Mouse (Mus musculus): ENCODE results near the gene Pip4k2a. TPM values are rescaled to one million over a fixed set of nuclear protein-coding genes. Genes with fewer than 3 reads are reported as not detected.

The Pip4k2a gene
- polyA plus RNA-seq, 1 experiment: 8.7 TPM

DNA sequence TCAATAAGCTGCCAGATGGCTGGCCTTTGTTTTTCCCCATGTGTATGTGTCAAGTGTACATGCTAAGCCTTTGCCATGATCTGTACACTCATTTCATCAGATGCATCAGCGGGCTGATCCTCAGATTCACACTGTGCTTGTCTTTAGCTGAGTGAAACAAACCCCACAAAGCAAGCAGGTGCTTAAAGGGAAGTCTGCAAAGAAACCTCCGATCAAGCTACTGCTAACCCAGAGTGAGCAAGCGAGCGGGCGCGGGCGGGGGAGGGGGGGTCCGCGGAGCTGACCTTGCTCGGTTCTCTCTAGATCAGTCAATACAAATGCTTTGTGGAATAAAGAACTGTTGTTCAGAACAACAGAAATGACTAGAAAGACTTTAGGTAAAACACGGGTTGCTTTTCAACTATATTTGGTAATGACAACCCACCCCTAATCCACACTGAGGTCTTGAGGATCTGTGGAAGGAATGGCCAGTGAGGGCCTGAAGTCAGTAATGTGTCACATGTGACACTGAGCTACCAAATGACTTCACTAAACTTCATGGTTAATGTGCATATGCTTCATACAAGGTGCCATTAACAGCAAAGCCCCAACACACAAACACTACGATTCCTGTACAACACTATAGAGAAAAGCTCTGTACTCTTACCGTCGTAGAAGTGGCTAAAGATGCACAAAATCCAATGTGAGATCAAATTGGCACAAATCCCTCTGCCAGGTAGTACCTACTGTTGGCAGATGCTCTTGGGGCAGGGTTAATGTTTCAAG lies 81.1 kb downstream of the Pip4k2a start:
- no peaks in the 10 kb centered on the region for H3K27me3 ChIP-seq (ENCODE audit: control insufficient read depth, insufficient read depth, insufficient read length)
- no peak for TF ChIP-seq MYOD1 (IDR thresholded peaks at IDR 0.05; ENCODE audit: control insufficient read depth, insufficient read length, low read depth)
- TF ChIP-seq MYOG (IDR thresholded peaks at IDR 0.05; ENCODE audit: control insufficient read depth, extremely low read depth, insufficient read length): no peak
- no peak for TF ChIP-seq MAX (IDR thresholded peaks at IDR 0.05)
- TF ChIP-seq USF1 (IDR thresholded peaks at IDR 0.05; ENCODE audit: low read depth): no peak
- TF ChIP-seq CEBPB (IDR thresholded peaks at IDR 0.05; ENCODE audit: low read depth): no peak
- no peak overlapping the region for H3K4me3 ChIP-seq (ENCODE audit: insufficient read depth, poor library complexity, severe bottlenecking)
- peaks cover 5% of the 10 kb centered on the region for H3K79me3 ChIP-seq (ENCODE audit: low read depth)
- H3ac ChIP-seq (ENCODE audit: control insufficient read depth, insufficient read length, low read depth): no peak overlapping the region
- no peaks in the 10 kb centered on the region for H3K36me3 ChIP-seq (ENCODE audit: control insufficient read depth, insufficient read depth)
- no peaks in the 10 kb centered on the region for H3K79me2 ChIP-seq (ENCODE audit: control insufficient read depth, insufficient read depth)

DNA sequence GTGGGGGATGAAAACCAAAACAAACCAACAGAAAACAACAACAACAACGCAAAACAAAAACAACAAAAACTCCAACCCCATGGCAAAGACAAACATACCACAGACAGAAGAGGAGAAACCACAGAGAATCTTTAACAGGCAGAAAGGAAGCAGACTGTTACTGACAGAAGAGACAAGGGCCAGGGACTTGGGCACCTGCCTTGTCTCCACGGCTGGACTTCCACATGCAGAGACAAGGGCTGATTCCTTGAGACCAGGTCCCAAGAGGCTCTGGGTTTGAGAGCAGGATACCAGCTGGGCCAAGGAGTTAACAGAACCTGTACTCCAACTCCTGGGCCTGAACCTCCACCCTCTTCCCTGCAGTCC lies 81.9 kb downstream of the Pip4k2a start:
- TF ChIP-seq MYOG (IDR thresholded peaks at IDR 0.05; ENCODE audit: control insufficient read depth, extremely low read depth, insufficient read length): no peak
- Histone ChIP-seq H3K36me3 (ENCODE audit: control insufficient read depth, insufficient read depth) (no peaks in the 10 kb centered on the region), H3K4me3 (ENCODE audit: insufficient read depth, poor library complexity, severe bottlenecking) (no peak overlapping the region), H3K79me2 (ENCODE audit: control insufficient read depth, insufficient read depth) (no peaks in the 10 kb centered on the region), H3ac (ENCODE audit: control insufficient read depth, insufficient read length, low read depth) (no peak overlapping the region), H3K27me3 (ENCODE audit: control insufficient read depth, insufficient read depth, insufficient read length) (no peaks in the 10 kb centered on the region), H3K79me3 (ENCODE audit: low read depth) (peaks cover 5% of the 10 kb centered on the region)

DNA sequence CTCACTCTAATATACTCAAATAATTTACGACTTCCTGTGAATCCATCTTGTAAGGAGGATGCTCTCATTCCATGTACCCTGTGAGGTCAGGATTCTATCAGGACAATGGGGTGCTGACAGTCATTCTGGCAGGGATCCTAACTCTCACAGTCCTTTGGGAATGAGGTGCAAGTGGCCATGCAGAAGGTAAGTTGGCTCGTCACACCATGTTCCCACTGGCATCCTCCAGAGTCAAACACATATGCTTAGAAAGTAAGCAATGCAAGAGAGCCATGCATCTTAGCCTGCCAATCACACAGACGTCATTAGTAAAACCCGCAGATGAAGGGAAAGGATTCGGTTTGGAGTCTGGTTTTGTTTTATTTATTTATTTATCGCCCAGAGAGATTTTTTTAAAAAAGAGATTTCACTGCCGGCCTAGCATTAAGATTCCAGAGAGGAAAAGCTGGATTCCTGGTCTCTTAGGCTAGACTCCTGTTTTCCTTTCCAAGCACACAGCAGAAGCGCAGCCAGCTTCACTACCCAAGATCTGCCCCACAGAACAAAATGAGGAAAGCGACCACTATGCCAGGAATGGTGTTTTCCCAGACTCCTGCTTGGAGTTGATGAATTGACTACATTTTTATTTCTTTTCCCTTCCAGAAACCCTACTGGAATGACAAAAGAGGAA lies 82.4 kb downstream of the Pip4k2a start:
- Histone ChIP-seq H3K79me2 (ENCODE audit: control insufficient read depth, insufficient read depth) (no peaks in the 10 kb centered on the region), H3K4me3 (ENCODE audit: insufficient read depth, poor library complexity, severe bottlenecking) (no peak overlapping the region), H3K79me3 (ENCODE audit: low read depth) (peaks cover 5% of the 10 kb centered on the region), H3K27me3 (ENCODE audit: control insufficient read depth, insufficient read depth, insufficient read length) (no peaks in the 10 kb centered on the region), H3K36me3 (ENCODE audit: control insufficient read depth, insufficient read depth) (no peaks in the 10 kb centered on the region), H3ac (ENCODE audit: control insufficient read depth, insufficient read length, low read depth) (no peak overlapping the region)
- TF ChIP-seq CTCF (IDR thresholded peaks at IDR 0.05; ENCODE audit: control insufficient read depth, insufficient read depth, insufficient read length) (no peak), USF1 (IDR thresholded peaks at IDR 0.05; ENCODE audit: low read depth) (no peak), MAX (IDR thresholded peaks at IDR 0.05) (no peak), MYOD1 (IDR thresholded peaks at IDR 0.05; ENCODE audit: control insufficient read depth, insufficient read length, low read depth) (no peak), CEBPB (IDR thresholded peaks at IDR 0.05; ENCODE audit: low read depth) (no peak), FOSL1 (IDR thresholded peaks at IDR 0.05; ENCODE audit: insufficient read depth, low read length, poor library complexity, severe bottlenecking) (no peak), MYOG (IDR thresholded peaks at IDR 0.05; ENCODE audit: control insufficient read depth, extremely low read depth, insufficient read length) (no peak)

DNA sequence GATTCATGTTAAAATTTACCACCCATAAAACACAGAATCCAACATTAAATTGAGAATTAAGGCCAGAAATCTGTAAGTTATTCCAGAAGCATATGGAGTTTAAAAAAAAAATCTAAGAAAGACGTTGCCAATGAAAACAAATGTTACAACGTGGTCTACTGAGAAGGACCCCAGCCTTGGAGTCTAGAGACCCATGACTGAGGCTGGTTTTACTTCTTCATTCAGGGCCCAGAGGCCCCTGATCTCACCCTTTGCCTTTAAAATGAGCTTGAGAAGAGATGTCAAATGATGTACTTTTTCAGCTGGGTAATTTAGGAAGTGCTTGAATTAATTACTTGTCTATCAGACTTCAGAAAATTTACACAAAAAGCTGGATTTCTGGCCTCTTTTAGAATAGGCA lies 83.2 kb downstream of the Pip4k2a start:
- no peak overlapping the region for H3ac ChIP-seq (ENCODE audit: control insufficient read depth, insufficient read length, low read depth)
- H3K27me3 ChIP-seq (ENCODE audit: control insufficient read depth, insufficient read depth, insufficient read length): no peaks in the 10 kb centered on the region
- H3K79me2 ChIP-seq (ENCODE audit: control insufficient read depth, insufficient read depth): no peaks in the 10 kb centered on the region
- H3K79me3 ChIP-seq (ENCODE audit: low read depth): peaks cover 5% of the 10 kb centered on the region
- no peak overlapping the region for H3K4me3 ChIP-seq (ENCODE audit: insufficient read depth, poor library complexity, severe bottlenecking)
- TF ChIP-seq MAX (IDR thresholded peaks at IDR 0.05): no peak
- no peak for TF ChIP-seq FOSL1 (IDR thresholded peaks at IDR 0.05; ENCODE audit: insufficient read depth, low read length, poor library complexity, severe bottlenecking)
- TF ChIP-seq CEBPB (IDR thresholded peaks at IDR 0.05; ENCODE audit: low read depth): no peak
- TF ChIP-seq MYOD1 (IDR thresholded peaks at IDR 0.05; ENCODE audit: control insufficient read depth, insufficient read length, low read depth): no peak
- TF ChIP-seq USF1 (IDR thresholded peaks at IDR 0.05; ENCODE audit: low read depth): no peak
- no peak for TF ChIP-seq CTCF (IDR thresholded peaks at IDR 0.05; ENCODE audit: control insufficient read depth, insufficient read depth, insufficient read length)
- no peak for TF ChIP-seq MYOG (IDR thresholded peaks at IDR 0.05; ENCODE audit: control insufficient read depth, extremely low read depth, insufficient read length)
- H3K36me3 ChIP-seq (ENCODE audit: control insufficient read depth, insufficient read depth): no peaks in the 10 kb centered on the region

DNA sequence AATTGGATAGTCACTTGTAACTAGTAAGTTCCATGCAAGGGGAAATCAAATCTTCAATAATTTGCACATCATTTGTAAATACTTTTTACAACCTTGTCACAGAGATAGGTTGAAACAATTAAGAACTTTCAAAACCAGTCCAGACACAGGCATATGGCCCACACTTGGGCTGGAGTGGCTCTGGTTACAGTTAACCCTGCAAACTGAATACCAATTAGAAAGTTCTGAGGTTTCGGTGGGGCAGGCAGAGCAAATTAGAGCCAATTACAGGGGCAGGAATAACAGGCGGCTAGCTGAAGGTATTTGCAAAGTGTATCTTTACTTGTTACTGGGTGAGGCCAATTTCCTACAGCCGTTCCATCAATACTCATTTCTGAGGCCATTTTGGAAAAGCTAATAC lies 84.3 kb downstream of the Pip4k2a start:
- Histone ChIP-seq H3ac (ENCODE audit: control insufficient read depth, insufficient read length, low read depth) (no peak overlapping the region), H3K79me3 (ENCODE audit: low read depth) (peaks cover 3% of the 10 kb centered on the region), H3K36me3 (ENCODE audit: control insufficient read depth, insufficient read depth) (no peaks in the 10 kb centered on the region), H3K4me3 (ENCODE audit: insufficient read depth, poor library complexity, severe bottlenecking) (no peak overlapping the region), H3K27me3 (ENCODE audit: control insufficient read depth, insufficient read depth, insufficient read length) (no peaks in the 10 kb centered on the region), H3K79me2 (ENCODE audit: control insufficient read depth, insufficient read depth) (no peaks in the 10 kb centered on the region)
- TF ChIP-seq CTCF (IDR thresholded peaks at IDR 0.05; ENCODE audit: control insufficient read depth, insufficient read depth, insufficient read length) (no peak), FOSL1 (IDR thresholded peaks at IDR 0.05; ENCODE audit: insufficient read depth, low read length, poor library complexity, severe bottlenecking) (no peak), MYOG (IDR thresholded peaks at IDR 0.05; ENCODE audit: control insufficient read depth, extremely low read depth, insufficient read length) (no peak), MYOD1 (IDR thresholded peaks at IDR 0.05; ENCODE audit: control insufficient read depth, insufficient read length, low read depth) (no peak), MAX (IDR thresholded peaks at IDR 0.05) (no peak), CEBPB (IDR thresholded peaks at IDR 0.05; ENCODE audit: low read depth) (no peak), USF1 (IDR thresholded peaks at IDR 0.05; ENCODE audit: low read depth) (no peak)

Measured in C2C12 (cell line).